Mouse (Mus musculus) ES-E14 (cell line): ENCODE data around the gene Mmgt2.

Experiments used
- CHD2 ChIP-seq: IDR thresholded peaks from 2 replicates; pipeline ENCODE4 v1.6.1; 2014; ENCODE audit warnings: mild to moderate bottlenecking, low read depth, low read length, inconsistent platforms
- HCFC1 ChIP-seq: IDR thresholded peaks from 2 replicates; pipeline ENCODE4 v1.6.1; 2012; ENCODE audit warnings: low read length, inconsistent platforms, borderline replicate concordance; ENCODE audit not compliant: insufficient read depth
- MAFK ChIP-seq: IDR thresholded peaks from 2 replicates; pipeline ENCODE4 v1.6.1; 2014; ENCODE audit warnings: mild to moderate bottlenecking, low read depth, low read length, inconsistent platforms; ENCODE audit not compliant: insufficient read depth
- ZC3H11A ChIP-seq: IDR thresholded peaks from 2 replicates; pipeline ENCODE4 v1.6.1; 2012; ENCODE audit warnings: low read depth, mild to moderate bottlenecking, inconsistent platforms, low read length, borderline replicate concordance
- ZNF384 ChIP-seq: IDR thresholded peaks from 2 replicates; pipeline ENCODE4 v1.6.1; 2012; ENCODE audit warnings: low read depth, low read length, inconsistent platforms

GRCm38 (mm10) chr11:62646958-62647515, 1.4 kb upstream of the Mmgt2 start:
- no peak for TF ChIP-seq CHD2
- TF ChIP-seq ZC3H11A, result no peak
- TF ChIP-seq ZNF384, result no peak
- no peak for TF ChIP-seq MAFK
- no peak for TF ChIP-seq HCFC1
